Mouse (Mus musculus) CH12.LX (cell line): ENCODE results near the gene Olfr824. TPM values are rescaled to one million over a fixed set of nuclear protein-coding genes. Genes with fewer than 3 reads are reported as not detected.
"Not testable (repeated sequence)": the region's sequence is repeated elsewhere in the genome, so short reads cannot be mapped to it uniquely, and the experiment has no call there.

Experiments used
- DNase-seq: peaks from one replicate; pipeline ENCODE4 v3.0.0-alpha.2; 2013; ENCODE audit errors: extremely low read depth
- H3K27ac ChIP-seq: 2 replicates; pipeline ENCODE4 v1.5.1; 2012; ENCODE audit warnings: low read depth, mild to moderate bottlenecking, control low read depth, moderate library complexity; ENCODE audit not compliant: insufficient read depth
- H3K27me3 ChIP-seq: replicated peaks from 2 replicates; pipeline ENCODE3; 2012; ENCODE audit warnings: inconsistent platforms
- H3K36me3 ChIP-seq, 2 experiments: replicated peaks in 1 of 2; 2 replicates each; pipeline versions ENCODE3 to v1.6.1; 2012; ENCODE audit warnings: inconsistent platforms in 1 of 2, low read length in 1 of 2, mild to moderate bottlenecking in 1 of 2, mixed read lengths in 1 of 2, moderate library complexity in 1 of 2; ENCODE audit not compliant: control insufficient read depth in 1 of 2, insufficient read depth in 1 of 2
- H3K4me1 ChIP-seq, 2 experiments: 2 replicates each; pipeline ENCODE4 v1.6.1; 2012; ENCODE audit warnings: inconsistent platforms in 1 of 2, moderate library complexity in 1 of 2; ENCODE audit not compliant: insufficient read depth in 2 of 2, control insufficient read depth in 1 of 2
- H3K4me2 ChIP-seq: 2 replicates; pipeline ENCODE4 v1.6.1; 2012; ENCODE audit warnings: low read depth, mild to moderate bottlenecking, control low read depth; ENCODE audit not compliant: poor library complexity, insufficient read depth, severe bottlenecking
- H3K4me3 ChIP-seq, 3 experiments: fragments of 150-350 bp in 1 of 3; sonication (generic) in 1 of 3; replicated peaks in 1 of 3; 2 replicates each; pipeline versions ENCODE3 to v1.5.1; 2011 to 2012; ENCODE audit warnings: low read depth in 2 of 3, low read length in 2 of 3, mild to moderate bottlenecking in 2 of 3, moderate library complexity in 2 of 3, control low read depth in 1 of 3, improper control_type of control experiment in 1 of 3, inconsistent platforms in 1 of 3, mixed read lengths in 1 of 3; ENCODE audit not compliant: poor library complexity in 1 of 3
- H3K79me2 ChIP-seq: replicated peaks from 2 replicates; pipeline ENCODE4 v1.6.1; 2012; ENCODE audit warnings: mild to moderate bottlenecking, moderate library complexity; ENCODE audit not compliant: control insufficient read depth, poor library complexity, insufficient read depth, severe bottlenecking; ENCODE audit errors: extremely low read depth
- H3K9ac ChIP-seq: 2 replicates; pipeline ENCODE4 v1.6.1; 2012; ENCODE audit warnings: low read depth, mild to moderate bottlenecking, control low read depth, moderate library complexity; ENCODE audit not compliant: insufficient read depth
- H3K9me3 ChIP-seq: replicated peaks from 2 replicates; pipeline ENCODE3; 2012; ENCODE audit warnings: low read length, inconsistent platforms, mixed read lengths
- CHD1 ChIP-seq: IDR thresholded peaks from 2 replicates; pipeline ENCODE4 v1.6.1; 2012; ENCODE audit warnings: low read depth, low read length, improper control_type of control experiment, inconsistent platforms
- CHD2 ChIP-seq: IDR thresholded peaks from 2 replicates; pipeline ENCODE4 v1.6.1; 2011; ENCODE audit warnings: low read length, improper control_type of control experiment
- E2F4 ChIP-seq: IDR thresholded peaks from 2 replicates; pipeline ENCODE4 v1.6.1; 2011; ENCODE audit warnings: low read depth, low read length, improper control_type of control experiment; ENCODE audit not compliant: insufficient replicate concordance
- ELF1 ChIP-seq: IDR thresholded peaks from 2 replicates; pipeline ENCODE4 v1.6.1; 2014; ENCODE audit warnings: low read depth, mild to moderate bottlenecking, inconsistent platforms, low read length, improper control_type of control experiment
- EP300 ChIP-seq: IDR thresholded peaks from 2 replicates; pipeline ENCODE4 v1.6.1; 2011; ENCODE audit warnings: low read length, improper control_type of control experiment
- ETS1 ChIP-seq: conservative IDR thresholded peaks from 2 replicates; pipeline ENCODE4 v1.6.1; 2012; ENCODE audit warnings: low read depth, mild to moderate bottlenecking, inconsistent platforms, low read length, improper control_type of control experiment, moderate library complexity
- HCFC1 ChIP-seq: IDR thresholded peaks from 2 replicates; pipeline ENCODE4 v1.6.1; 2012; ENCODE audit warnings: low read depth, mild to moderate bottlenecking, inconsistent platforms, low read length, improper control_type of control experiment
- IRF4 ChIP-seq: IDR thresholded peaks from 2 replicates; pipeline ENCODE4 v1.6.1; 2014; ENCODE audit warnings: low read depth, mild to moderate bottlenecking, inconsistent platforms, low read length, improper control_type of control experiment
- JUN ChIP-seq: IDR thresholded peaks from 2 replicates; pipeline ENCODE4 v1.6.1; 2011; ENCODE audit warnings: low read depth, mild to moderate bottlenecking, low read length, improper control_type of control experiment, moderate library complexity; ENCODE audit not compliant: insufficient read depth
- JUND ChIP-seq: conservative IDR thresholded peaks from 2 replicates; pipeline ENCODE4 v1.6.1; 2011; ENCODE audit warnings: low read depth, low read length, improper control_type of control experiment
- KAT2A ChIP-seq: IDR thresholded peaks from 2 replicates; pipeline ENCODE4 v1.6.1; 2012; ENCODE audit warnings: low read length, improper control_type of control experiment, inconsistent platforms; ENCODE audit not compliant: insufficient replicate concordance
- MAX ChIP-seq: IDR thresholded peaks from 2 replicates; pipeline ENCODE4 v1.6.1; 2011; ENCODE audit warnings: low read length, improper control_type of control experiment
- MAZ ChIP-seq: IDR thresholded peaks from 2 replicates; pipeline ENCODE4 v1.6.1; 2012; ENCODE audit warnings: low read depth, mild to moderate bottlenecking, inconsistent platforms, low read length, improper control_type of control experiment, moderate library complexity
- MEF2A ChIP-seq: IDR thresholded peaks from 2 replicates; pipeline ENCODE4 v1.6.1; 2014; ENCODE audit warnings: low read depth, mild to moderate bottlenecking, inconsistent platforms, low read length, improper control_type of control experiment, borderline replicate concordance
- MXI1 ChIP-seq: IDR thresholded peaks from 2 replicates; pipeline ENCODE4 v1.6.1; 2011; ENCODE audit warnings: mild to moderate bottlenecking, low read depth, low read length, improper control_type of control experiment
- MYC ChIP-seq: IDR thresholded peaks from 2 replicates; pipeline ENCODE4 v1.6.1; 2011; ENCODE audit warnings: low read depth, mild to moderate bottlenecking, improper control_type of control experiment, low read length
- NELFE ChIP-seq: IDR thresholded peaks from 2 replicates; pipeline ENCODE4 v1.6.1; 2011; ENCODE audit warnings: low read depth, low read length, improper control_type of control experiment
- POLR2A ChIP-seq: IDR thresholded peaks from 2 replicates; pipeline ENCODE4 v1.6.1; 2011; ENCODE audit warnings: low read depth, mild to moderate bottlenecking, improper control_type of control experiment, low read length
- POLR2AphosphoS2 ChIP-seq: IDR thresholded peaks from 2 replicates; pipeline ENCODE4 v1.6.1; 2011; ENCODE audit warnings: low read depth, low read length, improper control_type of control experiment
- SIN3A ChIP-seq: IDR thresholded peaks from 2 replicates; pipeline ENCODE4 v1.6.1; 2012; ENCODE audit warnings: low read length, improper control_type of control experiment, inconsistent platforms
- SMC3 ChIP-seq: IDR thresholded peaks from 2 replicates; pipeline ENCODE4 v1.6.1; 2011; ENCODE audit warnings: low read depth, low read length, improper control_type of control experiment
- TBP ChIP-seq: conservative IDR thresholded peaks from 2 replicates; pipeline ENCODE4 v1.6.1; 2011; ENCODE audit warnings: low read depth, low read length, improper control_type of control experiment
- UBTF ChIP-seq: IDR thresholded peaks from 2 replicates; pipeline ENCODE4 v1.6.1; 2012; ENCODE audit warnings: low read depth, mild to moderate bottlenecking, inconsistent platforms, low read length, improper control_type of control experiment, moderate library complexity
- USF2 ChIP-seq: conservative IDR thresholded peaks from 2 replicates; pipeline ENCODE4 v1.6.1; 2011; ENCODE audit warnings: low read depth, low read length, improper control_type of control experiment
- ZNF384 ChIP-seq: IDR thresholded peaks from 2 replicates; pipeline ENCODE4 v1.6.1; 2012; ENCODE audit warnings: low read depth, low read length, improper control_type of control experiment, inconsistent platforms
- dilution Hi-C: fragments of 300-500 bp; cut with MboI; formaldehyde crosslinking; loops from 2 replicates; pipeline ENCODE4 v1.14.3; 2020; ENCODE audit warnings: low sequenced_read_pairs; ENCODE audit not compliant: extremely low pct_unique_long_range_greater_than_20kb, extremely low pct_ligation_motif_present
- in situ Hi-C: fragments of 300-500 bp; cut with MboI; formaldehyde crosslinking; loops from 3 replicates; pipeline ENCODE4 v1.14.3; 2019; ENCODE audit warnings: low sequenced_read_pairs, low pct_ligation_motif_present, low pct_unique_long_range_greater_than_20kb, mixed read lengths
- polyA plus RNA-seq: library from polyadenylated mRNA; unstranded; fragments of >175 nt; gene quantifications from 2 replicates; pipeline ENCODE4 v1.2.1, GENCODE M21; 2012; ENCODE audit warnings: low read depth; ENCODE audit not compliant: insufficient read length
- total RNA-seq, 2 experiments: library from RNA; depleted of rRNA; stranded (reverse); fragments of 300-350 nt in 1 of 2; fragments of >200 nt in 1 of 2; gene quantifications; 2 replicates each; pipeline ENCODE4 v1.2.3; 2012 to 2014

The Olfr824 gene
- total and polyA plus RNA-seq, 3 experiments = not detected

GRCm38 (mm10) chr10:130144121-130144520 is 14.3 kb upstream of the Olfr824 start:
- TF ChIP-seq EP300 = peak; percentile 76
- TF ChIP-seq ETS1 = no peak
- TF ChIP-seq IRF4 = peak; percentile 50; the same call in 1 of the 2 replicates
- no peak for TF ChIP-seq HCFC1
- TF ChIP-seq MYC = no peak
- no peak for TF ChIP-seq MAX
- no peak for TF ChIP-seq POLR2A
- TF ChIP-seq, all 38 proteins: peak for 2
- H3K4me1 ChIP-seq = peaks cover 0 to 5% of the 10 kb centered on the region in 2 experiments; a peak in 1 of 4 replicates
- no peak overlapping the region for H3K27ac ChIP-seq
- H3K4me3 ChIP-seq = no peak overlapping the region
- in situ Hi-C loops (no loop called here), dilution Hi-C loops (no loop called here)
- H3K9me3 ChIP-seq = no peaks in the 10 kb centered on the region
- H3K79me2 ChIP-seq = no peaks in the 10 kb centered on the region
- no peaks in the 10 kb centered on the region for H3K27me3 ChIP-seq
- no peaks in the 10 kb centered on the region for H3K36me3 ChIP-seq
- no peak for DNase-seq
- H3K9ac ChIP-seq = no peak overlapping the region
- H3K4me2 ChIP-seq = peak overlapping the region; percentile 16; the same call in 1 of the 2 replicates

- H3K27me3 ChIP-seq, dilution Hi-C loops, H3K27ac ChIP-seq, in situ Hi-C loops, DNase-seq, H3K4me2 ChIP-seq, H3K9ac ChIP-seq, H3K9me3 ChIP-seq, H3K36me3 ChIP-seq, H3K4me3 ChIP-seq, H3K4me1 ChIP-seq, H3K79me2 ChIP-seq: not testable (repeated sequence)
Measured at GRCm38 (mm10) chr10:130142481-130142880, 12.7 kb upstream of the Olfr824 start.

DNA sequence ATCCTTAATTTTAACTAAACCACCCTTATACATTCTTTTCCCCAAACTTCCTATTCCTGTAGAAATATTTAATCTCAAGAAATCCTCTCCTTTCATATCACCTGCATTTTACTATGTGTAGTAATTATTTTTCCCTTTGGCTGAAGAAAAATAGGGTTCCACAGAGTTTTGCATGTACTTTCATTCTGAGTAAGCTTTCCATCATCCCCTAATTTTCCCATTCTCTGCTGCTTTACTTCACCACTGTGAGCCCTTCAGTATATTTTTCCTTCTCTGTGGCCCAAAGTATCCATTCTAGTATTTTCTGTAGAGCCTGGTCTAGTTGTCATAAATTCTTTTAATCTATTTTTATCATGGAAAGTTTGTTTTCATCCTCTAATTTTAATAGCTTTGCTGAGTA is 5.0 kb upstream of the Olfr824 start:
- Histone ChIP-seq H3K9ac (no peak overlapping the region), H3K4me2 (no peak overlapping the region), H3K4me1 (no peaks in the 10 kb centered on the region; a peak in 1 of 4 replicates), H3K4me3 (no peak overlapping the region), H3K36me3 (no peaks in the 10 kb centered on the region), H3K27ac (no peak overlapping the region), H3K9me3 (no peaks in the 10 kb centered on the region), H3K79me2 (no peaks in the 10 kb centered on the region), H3K27me3 (no peaks in the 10 kb centered on the region)
- in situ Hi-C loops = no loop called here
- TF ChIP-seq MXI1 = no peak
- TF ChIP-seq USF2 = no peak
- no peak for TF ChIP-seq NELFE
- TF ChIP-seq CHD1 = no peak
- no peak for TF ChIP-seq SIN3A
- no peak for TF ChIP-seq ZNF384
- TF ChIP-seq E2F4 = no peak
- no peak for TF ChIP-seq SMC3
- no peak for TF ChIP-seq HCFC1
- no peak for TF ChIP-seq MAZ
- TF ChIP-seq MEF2A = no peak
- peak; percentile 44; the same call in 1 of the 2 replicates for TF ChIP-seq IRF4
- TF ChIP-seq EP300 = peak; percentile 76
- no peak for TF ChIP-seq CHD2
- TF ChIP-seq POLR2AphosphoS2 = no peak
- TF ChIP-seq UBTF = no peak
- no peak for TF ChIP-seq KAT2A
- TF ChIP-seq ELF1 = no peak
- TF ChIP-seq JUN = peak; percentile 13; the same call in 1 of the 2 replicates
- TF ChIP-seq TBP = no peak
- peak; percentile 78 for TF ChIP-seq JUND
- DNase-seq = peak; percentile 11
- dilution Hi-C loops = no loop called here
